Mouse (Mus musculus): ENCODE measurements around the gene Eef1a2.

DNA sequence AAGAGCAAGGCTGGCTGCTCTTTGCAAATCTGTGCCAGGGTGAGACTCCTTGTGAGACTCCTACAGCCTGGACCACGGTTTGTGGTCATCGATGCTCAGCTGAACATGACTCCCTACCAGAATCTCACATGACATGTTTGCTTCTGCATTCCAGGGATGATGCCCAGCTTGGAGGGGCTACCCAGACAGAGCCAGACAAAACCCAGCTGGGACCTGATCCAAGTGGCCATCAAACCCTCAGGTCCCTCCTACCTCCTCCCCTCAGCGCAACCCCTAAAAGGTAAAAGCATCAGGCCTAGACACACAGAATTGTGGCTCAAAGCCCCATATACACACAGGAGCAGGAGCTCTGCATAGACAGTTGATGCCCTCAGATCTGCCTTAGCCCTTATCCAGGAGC, 2.5 kb downstream of the Eef1a2 start:
- TF ChIP-seq HCFC1 (IDR thresholded peaks at IDR 0.05; ENCODE audit: low read depth, low read length) (no peak), CHD1 (IDR thresholded peaks at IDR 0.05; ENCODE audit: low read depth, low read length) (no peak), ZNF384 (IDR thresholded peaks at IDR 0.05; ENCODE audit: low read depth, low read length) (no peak), CTCF (conservative IDR thresholded peaks at IDR 0.05 in 1 of 2, IDR thresholded peaks at IDR 0.05 in 1 of 2; ENCODE audit: low read depth in 2 of 2, low read length in 2 of 2) (no peak), USF1 (IDR thresholded peaks at IDR 0.05; ENCODE audit: low read depth, low read length) (no peak)

All from CH12.LX (cell line).